Mouse (Mus musculus): ENCODE data around the gene Gm8011.
"Not testable (repeated sequence)": the region's sequence is repeated elsewhere in the genome, so short reads cannot be mapped to it uniquely, and the experiment has no call there.

Gm8011 gene

DNA sequence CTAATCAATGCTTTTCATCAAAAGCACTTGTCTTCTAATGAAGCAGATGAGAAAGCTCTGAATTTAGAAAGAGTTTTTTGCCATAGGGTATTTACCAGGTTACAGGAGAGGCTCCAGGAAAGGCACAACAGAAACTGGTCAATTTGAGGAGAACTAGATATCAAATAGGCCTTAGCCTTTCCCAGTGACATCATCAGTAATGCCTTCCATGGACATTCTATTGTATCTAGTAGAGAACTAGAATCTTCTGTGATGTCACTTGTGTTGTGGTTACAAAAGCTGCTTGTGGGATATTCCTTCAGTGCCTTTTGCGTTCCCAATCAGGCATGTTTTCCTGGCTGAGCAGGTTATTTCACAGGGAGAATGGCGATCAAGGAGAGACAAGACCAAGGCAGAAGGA lies at the start of gene Gm8011:
Gene Gm8011, plus strand, starts transcription at position 301 of the 400 bp plus-strand sequence.
- DNase-seq (ENCODE audit: low spot score in 2 of 2) = not testable (repeated sequence)

DNA sequence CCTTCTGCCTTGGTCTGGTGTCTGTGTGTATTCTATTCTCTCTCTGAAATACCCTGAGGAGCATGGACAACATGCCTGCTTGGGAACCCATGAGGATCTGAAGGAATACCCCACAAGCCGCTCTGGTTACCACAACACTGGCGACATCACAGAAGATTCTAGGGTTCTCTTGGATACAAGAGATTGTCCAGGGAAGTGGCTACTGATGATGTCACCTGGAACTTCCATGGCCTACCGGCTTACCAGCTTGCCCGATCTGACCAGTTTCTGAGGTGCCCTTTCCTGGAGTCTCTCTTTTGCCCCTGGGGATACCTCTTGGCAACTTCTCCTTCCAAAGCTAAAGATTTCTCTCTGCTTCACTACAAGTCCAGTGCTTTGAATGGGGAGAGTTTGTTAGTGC lies 24.1 kb upstream of the Gm8011 start, which contains the start of gene Gm8005:
Gene Gm8005, minus strand, starts transcription at position 101 of the 400 bp plus-strand sequence.
- DNase-seq (ENCODE audit: low spot score in 2 of 2) = not testable (repeated sequence)

DNA sequence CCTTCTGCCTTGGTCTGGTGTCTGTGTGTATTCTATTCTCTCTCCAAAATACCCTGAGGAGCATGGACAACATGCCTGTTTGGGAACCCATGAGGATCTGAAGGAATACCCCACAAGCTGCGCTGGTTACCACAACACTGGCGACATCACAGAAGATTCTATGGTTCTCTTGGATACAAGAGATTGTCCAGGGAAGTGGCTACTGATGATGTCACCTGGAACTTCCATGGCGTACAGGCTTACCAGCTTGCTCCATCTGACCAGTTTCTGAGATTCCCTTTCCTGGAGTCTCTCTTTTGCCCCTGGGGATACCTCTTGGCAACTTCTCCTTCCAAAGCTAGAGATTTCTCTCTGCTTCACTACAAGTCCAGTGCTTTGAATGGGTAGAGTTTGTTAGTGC lies 38.6 kb downstream of the Gm8011 start, which contains the start of gene Gm8020:
Gene Gm8020, minus strand, starts transcription at position 101 of the 400 bp plus-strand sequence.
- DNase-seq (ENCODE audit: low spot score in 2 of 2) = not testable (repeated sequence)

All from urinary bladder, adult 18-20 months (tissue).